Mouse (Mus musculus): Measurements from ENCODE around the gene Zfp865.
"Not testable (repeated sequence)": the region's sequence is repeated elsewhere in the genome, so short reads cannot be mapped to it uniquely, and the experiment has no call there.

Zfp865 gene

DNA sequence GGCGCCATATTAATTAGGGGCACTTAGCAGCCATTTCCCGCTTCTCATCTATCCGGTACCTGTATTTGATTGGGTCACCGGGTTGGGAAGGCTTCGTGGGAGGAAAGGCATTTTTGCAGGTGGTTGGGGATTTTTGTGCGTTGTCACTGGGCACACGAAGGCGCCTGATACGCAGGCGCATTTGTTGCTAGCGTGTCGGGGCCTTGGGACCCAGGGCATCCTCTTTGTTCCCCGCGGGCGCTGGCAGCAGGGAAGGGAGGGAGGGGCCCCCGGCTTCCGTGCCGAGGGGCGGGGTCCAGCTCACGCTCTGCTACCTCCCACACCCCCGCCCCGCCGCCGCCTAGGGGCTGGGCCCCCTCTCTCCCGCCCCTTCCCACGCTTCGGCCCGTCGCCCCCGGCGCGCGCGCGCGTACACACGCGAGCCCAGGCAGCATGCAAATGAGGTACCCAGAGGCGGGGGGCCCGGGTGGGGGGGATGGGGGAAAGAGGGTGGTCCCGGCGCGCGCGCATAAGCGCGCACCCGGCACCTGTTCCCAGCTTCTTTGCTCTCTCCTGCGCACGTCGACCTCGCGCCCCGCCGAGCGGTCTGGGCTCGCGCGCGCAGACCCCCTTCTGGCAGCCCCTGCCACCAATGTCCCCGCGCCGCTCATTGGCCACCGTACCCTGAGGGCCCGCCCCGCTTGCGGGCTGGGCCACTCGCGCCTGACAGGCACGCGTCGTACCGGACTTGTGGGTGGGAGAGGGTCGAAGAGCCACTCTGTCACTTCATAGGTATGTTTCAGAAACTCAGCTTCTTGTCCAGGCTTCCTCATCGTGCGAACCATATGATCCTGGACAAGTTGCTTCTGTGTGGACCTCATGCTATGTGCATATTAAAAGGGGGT is 4.8 kb upstream of the Zfp865 start, which contains the start of gene Gm44973:
Gene Gm44973, plus strand, starts transcription at position 379 of the 884 bp plus-strand sequence.
- in situ Hi-C loops (cut with MboI, MseI): no loop called here

DNA sequence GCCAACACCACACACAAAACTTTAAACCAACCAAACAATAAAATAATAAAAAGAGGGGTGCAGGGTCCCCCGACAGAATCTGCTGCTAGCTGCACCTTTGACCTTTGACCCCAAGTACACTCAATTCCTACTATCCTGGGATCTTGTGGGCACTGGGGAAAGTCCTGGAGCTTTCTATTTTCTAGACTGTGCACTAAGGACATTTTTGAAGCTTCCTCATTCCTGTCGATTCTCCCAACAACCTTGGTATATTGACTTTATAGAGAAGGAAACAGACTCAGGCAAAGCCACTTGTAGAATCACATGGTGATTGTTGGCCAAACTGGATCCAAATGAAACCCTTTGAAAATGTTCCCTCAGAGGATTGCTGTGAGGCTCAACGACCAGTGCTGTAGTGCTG is 4.1 kb upstream of the Zfp865 start:
- in situ Hi-C loops (cut with MboI, MseI): no loop called here

DNA sequence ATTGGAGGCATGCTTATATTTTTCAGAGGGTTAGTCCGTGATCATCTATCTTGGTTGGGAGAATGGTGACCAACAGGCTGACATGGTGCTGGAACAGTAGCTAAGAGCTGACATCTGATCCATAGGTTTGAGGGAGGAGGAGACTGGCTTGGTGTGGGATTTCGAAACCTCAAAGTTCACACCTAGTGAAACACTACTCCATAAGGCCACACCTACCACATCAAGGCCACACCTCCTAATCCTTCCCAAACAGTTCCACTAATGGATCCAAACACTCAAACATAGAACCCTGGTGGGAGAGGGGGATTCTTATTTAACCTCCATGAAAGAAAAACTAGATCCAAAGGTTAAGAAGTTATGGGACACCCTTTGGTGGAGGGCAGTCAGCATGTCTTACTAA is 3.3 kb upstream of the Zfp865 start:
- in situ Hi-C loops (cut with MboI, MseI): no loop called here

DNA sequence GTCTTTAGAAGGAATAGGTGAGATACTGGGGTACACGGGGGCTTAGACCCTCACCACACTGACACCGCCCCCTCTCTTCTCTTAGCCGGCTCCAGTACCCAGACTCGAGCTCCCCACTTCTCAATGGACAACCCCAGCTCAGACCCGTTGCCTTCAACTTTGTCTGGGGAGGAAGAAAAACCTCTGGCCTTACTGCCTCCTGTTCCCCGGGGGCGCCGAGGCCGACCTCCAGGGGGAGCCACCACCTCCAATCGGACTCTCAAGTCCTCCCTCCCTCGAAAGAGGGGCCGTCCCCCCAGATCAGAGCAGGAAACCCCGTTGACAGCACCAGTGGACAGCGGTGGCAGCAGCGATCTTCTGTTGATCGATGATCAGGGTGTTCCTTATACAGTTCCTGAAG is 2.8 kb upstream of the Zfp865 start:
- in situ Hi-C loops (cut with MboI, MseI): no loop called here

DNA sequence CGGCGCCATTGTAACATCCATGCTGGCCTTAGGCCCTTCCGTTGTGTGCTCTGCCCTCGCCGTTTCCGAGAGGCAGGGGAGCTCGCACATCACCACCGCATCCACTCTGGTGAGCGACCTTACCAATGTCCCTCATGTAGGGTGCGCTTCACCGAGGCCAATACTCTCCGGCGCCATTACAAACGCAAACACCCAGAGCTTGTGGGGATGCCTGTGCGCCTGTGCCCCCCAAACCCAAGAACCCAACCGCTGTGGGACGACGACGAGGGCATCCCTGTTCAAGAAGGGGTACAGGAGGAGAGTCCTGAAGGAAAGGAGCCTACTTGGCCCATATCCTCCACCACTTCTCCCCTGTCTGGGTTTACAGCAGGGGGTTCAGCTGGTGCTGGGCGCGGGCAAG is 2.2 kb upstream of the Zfp865 start:
- in situ Hi-C loops (cut with MboI, MseI): no loop called here

DNA sequence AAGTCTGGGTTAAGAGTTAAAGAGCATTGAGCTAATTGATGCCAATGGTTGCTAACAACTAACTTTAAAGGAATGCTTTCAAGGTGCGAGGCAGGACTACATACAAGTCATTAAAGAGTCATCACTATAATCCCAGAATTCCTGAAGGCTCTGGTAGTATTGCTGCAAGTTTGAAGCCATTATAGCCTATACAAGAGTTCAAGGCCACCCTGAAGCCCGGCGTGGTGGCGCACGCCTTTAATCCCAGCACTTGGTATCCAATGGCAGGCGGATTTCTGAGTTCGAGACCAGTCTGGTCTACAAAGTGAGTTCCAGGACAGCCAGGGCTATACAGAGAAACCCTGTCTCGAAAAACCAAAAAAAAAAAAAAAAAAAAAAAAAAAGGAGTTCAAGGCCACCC is 600 bp upstream of the Zfp865 start:
- in situ Hi-C loops (cut with MboI, MseI): not testable (repeated sequence)

DNA sequence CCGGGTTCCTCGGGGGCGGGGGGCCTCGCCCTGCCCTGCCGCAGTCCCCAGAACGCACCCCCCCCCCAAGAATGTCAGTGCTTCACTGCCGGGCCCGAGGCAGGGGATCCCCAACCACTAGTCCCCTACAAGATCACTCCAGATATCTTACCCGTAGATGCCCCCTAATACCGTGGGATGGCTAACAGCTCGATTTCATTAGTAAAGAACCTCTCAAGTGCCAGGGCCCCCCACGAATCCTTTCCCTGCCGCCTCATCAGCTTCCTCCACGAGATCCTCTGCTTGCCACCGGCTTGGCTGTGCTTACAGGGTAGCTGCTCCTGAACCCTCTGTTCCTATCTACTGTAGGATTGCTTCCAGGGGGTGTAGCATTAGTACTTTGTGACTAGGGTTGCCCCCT is 509 bp downstream of the Zfp865 start:
- in situ Hi-C loops (cut with MboI, MseI): no loop called here

DNA sequence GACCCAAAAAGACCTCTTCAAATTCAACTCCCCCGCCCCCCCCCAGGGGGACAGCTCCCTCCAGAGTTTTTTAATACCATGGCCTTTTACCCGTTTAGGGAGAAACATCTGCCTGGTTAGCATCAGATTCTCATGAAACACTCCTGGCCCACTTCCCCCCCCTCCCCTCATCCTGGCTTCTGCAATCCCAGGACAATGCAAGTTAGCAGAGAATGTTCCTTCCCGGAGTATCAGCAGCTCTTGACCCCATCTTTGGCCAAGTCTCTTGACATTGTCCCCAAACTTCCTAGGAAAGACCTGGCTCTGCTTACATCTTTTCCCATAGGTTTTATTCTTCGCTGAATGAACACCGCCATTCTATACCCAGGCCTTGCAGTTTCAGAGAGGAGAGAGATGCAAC is 1.0 kb downstream of the Zfp865 start:
- in situ Hi-C loops (cut with MboI, MseI): no loop called here

DNA sequence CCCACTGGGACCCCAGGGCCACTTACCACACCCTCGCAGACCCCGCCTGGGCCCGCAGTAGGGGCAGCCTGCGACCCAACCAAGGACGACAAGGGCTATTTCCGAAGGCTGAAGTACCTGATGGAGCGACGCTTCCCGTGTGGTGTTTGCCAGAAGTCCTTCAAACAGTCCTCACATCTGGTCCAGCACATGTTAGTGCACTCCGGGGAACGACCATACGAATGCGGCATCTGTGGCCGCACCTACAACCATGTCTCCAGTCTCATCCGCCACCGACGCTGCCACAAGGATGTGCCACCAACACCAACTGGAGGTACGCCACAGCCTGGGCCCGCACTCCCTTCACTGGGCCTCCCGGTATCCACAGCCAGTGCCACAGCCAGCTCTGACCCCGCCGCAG is 9.4 kb downstream of the Zfp865 start:
- in situ Hi-C loops (cut with MboI, MseI): no loop called here

DNA sequence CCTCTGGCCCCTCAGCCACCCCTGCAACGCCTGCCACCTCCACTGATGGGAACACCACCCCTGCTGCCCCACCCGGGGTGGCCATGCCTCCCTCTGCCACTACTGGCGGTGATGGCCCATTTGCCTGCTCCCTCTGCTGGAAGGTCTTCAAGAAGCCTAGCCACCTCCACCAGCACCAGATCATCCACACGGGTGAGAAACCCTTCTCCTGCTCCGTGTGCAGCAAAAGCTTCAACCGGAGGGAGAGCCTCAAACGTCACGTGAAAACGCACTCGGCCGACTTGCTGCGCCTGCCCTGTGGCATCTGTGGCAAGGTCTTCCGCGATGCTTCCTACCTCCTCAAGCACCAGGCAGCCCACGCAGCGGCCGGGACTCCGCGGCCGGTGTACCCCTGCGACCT is 9.8 kb downstream of the Zfp865 start:
- in situ Hi-C loops (cut with MboI, MseI): no loop called here

DNA sequence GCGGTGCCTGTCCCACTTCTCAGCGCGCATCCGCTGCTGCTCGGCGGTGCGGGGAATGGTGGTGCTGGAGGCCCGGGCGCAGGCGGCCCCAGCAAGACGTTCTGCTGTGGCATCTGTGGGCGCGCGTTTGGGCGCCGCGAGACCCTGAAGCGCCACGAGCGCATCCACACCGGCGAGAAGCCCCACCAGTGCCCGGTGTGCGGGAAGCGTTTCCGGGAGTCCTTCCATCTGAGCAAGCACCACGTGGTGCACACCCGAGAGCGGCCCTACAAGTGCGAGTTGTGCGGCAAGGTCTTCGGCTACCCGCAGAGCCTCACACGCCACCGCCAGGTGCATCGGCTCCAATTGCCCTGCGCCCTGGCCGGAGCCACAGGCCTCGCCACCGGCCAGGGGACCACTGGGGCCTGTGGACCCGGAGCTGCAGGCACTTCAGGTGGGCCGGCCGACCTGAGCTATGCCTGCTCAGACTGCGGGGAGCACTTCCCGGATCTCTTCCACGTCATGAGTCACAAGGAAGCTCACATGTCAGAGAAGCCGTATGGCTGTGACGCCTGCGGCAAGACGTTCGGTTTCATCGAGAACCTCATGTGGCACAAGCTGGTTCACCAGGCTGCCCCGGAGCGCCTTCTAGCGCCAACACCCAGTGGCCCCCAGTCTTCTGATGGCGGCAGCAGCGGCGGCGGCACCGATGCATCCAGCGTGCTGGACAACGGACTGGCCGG is 10.5 kb downstream of the Zfp865 start:
- in situ Hi-C loops (cut with MboI, MseI): no loop called here

DNA sequence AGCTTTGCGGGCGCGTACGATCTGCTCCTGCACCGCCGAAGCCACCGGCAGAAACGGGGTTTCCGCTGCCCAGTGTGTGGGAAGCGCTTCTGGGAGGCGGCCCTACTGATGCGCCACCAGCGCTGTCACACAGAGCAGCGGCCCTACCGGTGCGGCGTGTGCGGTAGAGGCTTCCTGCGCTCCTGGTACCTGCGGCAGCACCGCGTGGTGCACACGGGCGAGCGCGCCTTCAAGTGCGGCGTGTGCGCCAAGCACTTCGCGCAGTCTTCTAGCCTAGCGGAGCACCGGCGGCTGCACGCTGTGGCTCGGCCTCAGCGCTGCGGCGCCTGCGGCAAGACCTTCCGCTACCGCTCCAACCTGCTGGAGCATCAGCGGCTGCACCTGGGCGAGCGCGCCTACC is 11.3 kb downstream of the Zfp865 start:
- in situ Hi-C loops (cut with MboI, MseI): no loop called here

DNA sequence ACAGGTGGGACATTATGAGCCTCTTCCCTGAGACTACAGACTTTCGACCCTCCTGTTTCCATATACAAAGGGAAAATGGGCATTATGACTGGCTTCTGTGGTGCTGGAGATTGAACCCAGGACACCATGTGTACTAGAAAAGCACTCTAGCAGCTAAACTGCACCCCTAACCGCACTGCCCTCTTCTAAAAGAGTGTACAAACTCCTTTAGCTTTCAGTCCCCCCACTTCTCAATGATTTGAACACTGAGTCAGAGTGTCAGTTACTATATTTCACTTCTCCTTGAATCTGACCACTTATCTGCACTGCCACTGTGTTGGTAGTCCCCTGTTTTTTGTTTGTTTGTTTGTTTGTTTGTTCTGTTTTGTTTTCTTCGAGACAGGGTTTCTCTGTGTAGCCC is 13.6 kb downstream of the Zfp865 start, which contains the start of gene 4632433K11Rik:
Gene 4632433K11Rik, plus strand, starts transcription at position 301 of the 400 bp plus-strand sequence.
- in situ Hi-C loops (cut with MboI, MseI): no loop called here

DNA sequence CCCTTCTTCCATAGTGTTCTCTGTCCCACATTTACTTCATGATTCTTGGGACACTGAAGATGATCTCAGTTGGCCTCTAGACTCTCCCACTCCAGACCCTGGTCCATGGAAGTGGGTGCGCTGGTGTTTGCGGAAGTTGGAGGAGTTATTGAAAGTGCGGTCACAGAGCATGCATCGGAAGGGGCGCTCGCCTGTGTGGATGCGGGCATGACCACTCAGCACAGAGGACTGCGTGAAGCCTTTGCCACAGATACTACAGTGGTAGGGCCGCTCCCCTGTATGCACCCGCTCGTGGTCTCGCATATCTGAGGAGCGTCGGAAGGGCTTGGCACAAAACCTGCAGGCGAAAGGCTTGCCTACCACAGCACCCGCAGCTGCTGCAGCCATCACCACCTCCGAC is 15.5 kb downstream of the Zfp865 start:
- in situ Hi-C loops (cut with MboI, MseI): no loop called here

DNA sequence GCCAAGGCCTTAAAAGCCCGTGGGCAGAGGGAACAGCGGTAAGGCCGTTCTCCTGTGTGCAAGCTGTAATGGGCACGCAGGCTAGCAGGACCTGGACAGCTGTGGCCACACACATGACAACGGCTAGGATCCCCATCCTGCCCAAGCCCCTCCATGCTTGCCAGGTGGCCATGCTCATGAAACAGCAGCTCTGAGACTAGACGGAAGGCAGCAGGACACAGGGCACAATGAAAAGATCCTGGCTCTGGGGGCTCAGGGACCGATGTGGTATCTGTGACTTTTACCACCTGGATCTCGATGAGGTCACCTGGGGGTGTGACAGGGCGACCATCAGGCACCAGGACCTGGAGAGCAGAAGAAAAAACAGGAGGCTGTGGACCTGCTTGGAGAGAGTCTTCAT is 16.0 kb downstream of the Zfp865 start:
- in situ Hi-C loops (cut with MboI, MseI): no loop called here

DNA sequence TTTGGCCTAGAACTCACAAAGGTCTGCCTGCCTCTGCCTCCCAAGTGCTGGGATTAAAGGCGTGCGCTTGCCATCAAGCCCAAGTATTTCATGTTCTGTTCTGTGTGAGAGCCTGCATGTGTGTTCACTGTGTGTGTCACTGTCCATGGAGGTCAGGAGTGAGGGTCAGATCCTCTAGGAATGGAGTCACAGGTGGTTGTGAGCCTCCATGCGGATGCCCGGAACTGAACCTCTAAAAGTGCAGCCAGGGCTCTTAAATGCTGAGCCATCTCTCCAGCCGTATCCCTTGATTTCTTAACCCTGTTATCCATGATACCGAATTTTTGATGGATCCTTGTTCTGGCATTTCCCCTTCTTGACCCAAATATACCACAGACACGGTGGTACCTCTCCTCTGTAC is 16.9 kb downstream of the Zfp865 start:
- in situ Hi-C loops (cut with MboI, MseI): no loop called here

DNA sequence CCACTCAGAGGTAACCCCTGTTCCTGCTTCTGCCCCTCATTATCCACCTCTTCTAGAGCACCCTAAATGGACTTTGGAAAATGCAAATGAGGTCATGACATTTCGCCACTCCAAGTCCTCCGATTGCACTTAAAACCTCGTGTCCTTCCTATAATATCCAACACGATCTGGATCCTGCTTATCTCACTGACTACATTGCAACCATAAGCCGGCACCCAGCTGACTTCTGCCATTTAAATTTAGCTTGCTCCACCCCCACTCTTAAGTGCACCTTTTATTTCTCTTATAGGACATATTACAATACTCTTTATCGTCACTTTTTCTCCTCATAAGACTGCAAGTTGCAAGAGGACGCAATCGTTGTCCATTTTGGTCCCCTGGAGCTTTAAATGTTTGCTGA is 17.3 kb downstream of the Zfp865 start:
- in situ Hi-C loops (cut with MboI, MseI): no loop called here

DNA sequence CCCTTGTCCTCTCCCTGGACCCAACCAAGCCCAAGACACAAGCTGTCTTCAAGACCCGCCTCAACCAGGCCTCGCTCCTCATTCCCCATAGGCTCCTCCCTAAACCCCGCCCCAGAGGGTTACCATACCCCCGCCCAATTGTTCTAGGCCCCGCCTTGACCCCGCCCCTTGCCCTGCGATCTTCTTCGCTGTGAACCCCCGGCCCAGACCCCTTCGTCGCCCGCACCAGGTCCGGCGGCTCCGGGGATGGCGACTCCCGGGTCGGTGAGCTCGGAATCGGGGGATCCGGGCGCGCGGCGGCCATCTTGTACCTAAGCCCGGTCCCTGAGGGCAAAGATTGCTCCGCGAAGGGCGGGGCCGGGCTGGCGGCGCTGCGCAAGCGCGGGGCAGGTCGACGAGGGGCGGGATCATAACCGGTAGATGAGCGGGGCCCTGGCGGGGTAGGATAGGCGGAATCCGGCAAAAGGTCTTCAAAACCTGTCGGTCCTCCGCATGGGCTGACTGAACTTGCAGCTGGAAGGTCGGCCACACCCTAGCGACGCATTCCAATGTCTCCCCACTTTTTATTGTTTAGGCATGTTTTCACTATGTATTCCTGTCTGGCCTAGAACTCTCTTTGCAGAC is 18.0 kb downstream of the Zfp865 start, which contains the start of gene Zfp784:
Gene Zfp784, minus strand, starts transcription at position 338 of the 624 bp plus-strand sequence.
- in situ Hi-C loops (cut with MboI, MseI): no loop called here

DNA sequence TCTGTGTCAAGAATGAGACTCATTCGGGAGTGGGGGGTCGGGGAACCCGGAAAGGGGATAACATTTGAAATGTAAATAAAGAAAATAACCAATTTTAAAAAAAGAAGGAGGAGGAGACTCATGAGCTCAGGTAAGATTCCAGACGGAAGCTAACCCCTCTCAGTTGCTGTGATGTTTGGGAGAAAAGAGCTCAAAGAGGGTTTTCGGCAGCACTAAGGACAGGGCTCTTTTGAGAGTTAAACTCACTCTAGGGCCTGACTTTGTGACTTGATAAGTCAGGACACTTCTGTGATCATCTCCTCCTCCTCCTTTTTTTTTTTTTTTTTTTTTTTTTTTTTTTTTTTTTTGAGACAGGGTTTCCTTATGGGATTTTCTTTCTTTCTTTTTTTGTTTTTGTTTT is 18.8 kb downstream of the Zfp865 start:
- in situ Hi-C loops (cut with MboI, MseI): no loop called here

DNA sequence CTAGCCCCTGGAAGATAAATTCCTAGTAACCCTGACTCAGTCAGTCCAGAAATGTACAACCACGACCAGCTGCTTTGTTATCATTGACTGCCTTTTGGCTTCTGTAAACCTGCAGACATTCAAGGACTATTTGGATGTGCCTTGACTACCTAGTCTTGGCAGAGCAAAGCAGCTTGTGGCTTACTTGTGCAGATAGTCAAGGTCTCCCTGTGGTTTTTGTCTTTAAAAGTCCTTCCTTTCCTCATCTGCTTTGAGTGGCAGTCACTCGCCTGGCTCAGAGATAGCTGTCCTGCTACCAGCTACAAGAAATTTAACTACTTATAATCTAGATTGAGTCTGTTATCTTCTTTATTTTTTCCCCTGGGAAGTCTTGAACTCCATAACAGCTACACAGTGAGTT is 24.8 kb downstream of the Zfp865 start:
- in situ Hi-C loops (cut with MboI, MseI): no loop called here

DNA sequence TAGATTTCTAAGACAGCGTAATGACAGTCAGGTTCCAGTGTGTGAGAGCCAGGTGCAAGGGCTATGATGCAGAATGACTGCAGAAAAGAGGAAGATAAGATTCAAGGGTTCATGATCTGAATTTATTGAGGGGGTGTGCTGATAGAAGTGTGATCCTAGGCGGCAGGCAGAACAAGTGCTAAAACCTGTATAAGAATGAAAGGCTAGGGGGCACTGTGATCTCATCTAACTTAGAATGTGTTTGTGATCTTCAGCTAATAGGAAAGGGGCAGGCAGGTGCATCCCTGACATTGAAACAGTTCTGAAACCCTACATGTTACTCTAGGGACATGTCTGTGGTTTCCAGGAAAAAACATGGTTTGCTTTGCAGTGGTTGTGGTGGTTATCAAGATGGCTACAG is 25.9 kb downstream of the Zfp865 start:
- in situ Hi-C loops (cut with MboI, MseI): no loop called here

DNA sequence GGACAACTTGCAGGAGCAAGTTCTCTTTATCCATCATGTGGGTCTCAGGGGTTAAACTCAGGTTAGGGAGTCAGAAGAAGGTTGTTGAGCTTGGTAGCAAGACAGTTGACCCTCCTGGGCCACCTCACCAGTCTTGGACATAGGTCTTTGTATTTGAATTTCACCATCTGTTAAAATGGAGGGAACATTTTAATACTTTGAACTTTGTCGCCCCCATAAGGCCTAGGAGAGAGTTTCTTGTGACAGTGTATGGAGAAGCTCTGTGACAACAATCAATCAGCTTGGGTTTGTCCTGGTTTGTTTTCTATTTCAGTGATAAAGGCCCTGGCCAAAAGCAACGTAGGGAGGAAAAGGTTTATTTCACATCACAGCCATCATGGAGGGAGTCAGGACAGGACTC is 27.1 kb downstream of the Zfp865 start:
- in situ Hi-C loops (cut with MboI, MseI): no loop called here

Data from T-helper 1 cell (primary cell).